Mouse (Mus musculus) hematopoietic stem cell, adult 5-6 weeks (primary cell): Measurements from ENCODE around the gene Akr1b3. TPM values are rescaled to one million over a fixed set of nuclear protein-coding genes. Genes with fewer than 3 reads are reported as not detected.
A peak's percentile ranks its signal among the peaks of the same experiment; 100 is the strongest.
"Not testable (repeated sequence)": the region's sequence is repeated elsewhere in the genome, so short reads cannot be mapped to it uniquely, and the experiment has no call there.

Experiments
- ATAC-seq, 2 experiments: fragments of 125-278 bp in 1 of 2; replicated peaks in 1 of 2; 2 replicates each; pipeline ENCODE4 v1.8.0; 2016 to 2017; ENCODE audit warnings: inconsistent platforms in 2 of 2, mild to moderate bottlenecking in 2 of 2, moderate number of reproducible peaks in 2 of 2, low read depth in 1 of 2, moderate TSS enrichment in 1 of 2; ENCODE audit not compliant: low FRiP score in 2 of 2, poor library complexity in 2 of 2, severe bottlenecking in 2 of 2, insufficient read depth in 1 of 2, low TSS enrichment in 1 of 2
- total RNA-seq: library from RNA; stranded (forward); fragments of 172-1452, 232-1000 nt; gene quantifications from 2 replicates; pipeline ENCODE4 v1.2.3, GENCODE M21; 2017

Gene Akr1b3
- 101 and 135 TPM in 2 replicates for total RNA-seq

DNA sequence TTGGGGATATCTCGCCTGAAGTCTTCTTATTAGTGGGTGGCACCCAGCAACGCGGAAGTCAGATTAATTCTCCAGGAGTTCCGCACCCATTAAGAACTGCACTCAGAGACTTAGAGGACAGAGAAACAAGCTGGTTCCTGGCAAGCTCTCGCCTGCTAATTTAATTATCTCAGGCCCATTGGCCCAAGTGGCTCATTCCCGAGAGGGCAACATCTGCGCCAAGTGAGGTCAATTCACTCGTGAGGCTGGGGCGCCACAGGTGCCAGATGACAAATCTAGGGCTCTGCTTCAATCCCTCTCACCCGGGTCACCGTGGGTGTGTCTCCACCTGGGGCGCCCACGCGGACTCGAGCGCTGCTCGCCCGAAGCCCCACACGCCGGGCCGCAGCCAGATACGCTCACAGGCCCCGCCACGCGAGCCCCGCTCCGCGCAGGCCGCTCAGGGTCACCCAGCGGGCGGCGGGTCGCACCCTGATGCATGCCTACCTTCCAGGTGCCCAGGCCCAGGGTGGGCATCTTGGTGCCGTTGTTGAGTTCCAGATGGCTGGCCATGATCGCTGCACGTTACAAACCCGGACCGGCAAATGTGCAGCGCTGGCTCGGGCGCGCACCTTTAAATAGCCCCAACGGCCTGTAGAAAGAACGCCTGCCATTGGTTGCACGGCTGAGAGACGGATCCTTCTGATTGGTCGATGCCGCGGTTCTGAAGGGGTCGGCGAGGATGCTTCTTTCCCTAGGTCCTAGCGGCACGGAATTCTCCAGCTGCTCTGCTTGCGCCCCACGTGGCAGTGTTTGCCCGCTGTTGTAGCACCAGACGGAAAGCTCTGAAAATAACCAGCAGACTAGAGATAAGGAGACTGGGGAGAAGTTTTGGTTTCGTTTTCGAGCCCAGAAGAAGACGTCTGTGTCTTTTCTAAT lies at the start of gene Akr1b3:
Gene Akr1b3 (minus strand): TSS at position 625 of the 918 bp plus-strand sequence.
- peak; percentile 99 to 100 for ATAC-seq

DNA sequence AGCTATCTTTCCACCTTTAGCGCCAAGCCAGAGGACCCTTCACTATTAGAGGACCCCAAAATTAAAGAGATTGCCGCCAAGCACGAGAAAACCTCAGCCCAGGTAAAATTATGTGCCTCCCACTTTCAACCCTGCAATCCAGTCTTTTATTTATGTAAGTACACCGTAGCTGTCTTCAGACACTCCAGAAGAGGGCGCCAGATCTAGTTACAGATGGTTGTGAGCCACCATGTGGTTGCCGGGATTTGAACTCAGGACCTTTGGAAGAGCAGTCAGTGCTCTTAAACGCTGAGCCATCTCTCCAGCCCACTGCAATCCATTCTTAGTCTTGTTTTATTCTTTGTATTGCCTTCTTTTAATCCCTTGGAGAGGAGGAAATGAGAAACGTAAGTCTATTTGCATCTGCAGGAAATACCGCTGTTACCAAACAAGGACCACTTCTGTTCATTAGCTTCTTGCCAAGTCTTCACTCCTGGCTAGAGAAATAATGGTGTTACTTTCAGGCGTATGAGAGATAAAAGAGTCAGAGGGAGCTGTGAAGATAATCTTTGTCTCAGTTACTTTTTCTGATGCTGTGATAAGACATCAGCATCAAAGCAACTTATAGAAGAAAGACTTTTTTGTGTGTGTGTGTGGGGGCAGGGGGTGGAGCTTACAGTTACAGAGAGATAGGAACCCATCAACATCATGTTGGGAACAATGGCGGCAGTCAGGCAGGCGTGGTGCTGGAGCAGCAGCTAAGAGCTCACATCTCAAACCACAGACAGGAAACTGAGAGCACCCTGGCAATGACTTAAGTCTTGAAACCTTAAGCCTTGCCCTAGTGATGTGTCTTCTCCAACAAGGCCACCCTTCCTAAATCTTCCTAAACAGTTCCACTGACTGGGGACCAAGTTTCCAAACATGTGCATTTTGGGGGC lies 47.2 kb upstream of the Akr1b3 start:
- no peak for ATAC-seq

DNA sequence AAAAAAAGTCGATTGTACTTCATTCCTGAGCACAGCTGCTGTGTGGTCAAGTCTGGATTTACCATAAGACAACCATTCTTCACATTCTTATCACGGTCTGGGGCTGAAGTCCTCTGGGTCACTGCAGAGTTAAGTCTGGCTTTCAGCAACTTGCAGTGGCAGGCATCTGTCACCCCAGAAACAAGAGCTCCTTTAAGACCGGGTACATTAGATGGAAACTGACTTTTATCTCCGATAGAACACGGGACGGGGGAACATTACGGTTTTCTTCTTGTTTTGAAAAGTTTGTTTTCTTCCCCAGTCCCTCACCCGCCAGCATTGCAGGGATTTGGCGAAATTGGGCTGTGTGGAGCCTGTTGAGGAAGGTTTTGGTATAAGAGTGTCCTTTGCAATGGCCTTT lies 38.6 kb upstream of the Akr1b3 start:
- no peak for ATAC-seq

DNA sequence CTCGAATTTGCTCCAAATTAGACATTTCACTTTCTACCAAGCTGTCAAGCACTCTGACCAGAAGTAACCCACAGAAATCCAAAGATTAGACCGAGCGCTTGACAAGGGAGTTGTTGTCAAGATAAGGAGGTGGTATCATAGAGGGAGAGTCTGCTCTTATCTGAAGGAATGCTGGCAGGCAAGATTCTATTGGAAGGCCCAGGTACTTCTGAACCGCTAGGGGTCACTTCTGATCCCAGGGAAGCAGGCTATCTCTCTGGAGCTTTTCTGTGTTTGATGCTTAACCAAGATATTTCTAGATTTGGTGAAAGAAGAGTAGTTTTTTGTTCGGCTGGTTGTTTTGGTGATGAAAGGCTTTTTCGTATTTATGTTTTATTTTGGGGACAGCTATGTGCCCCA lies 38.1 kb upstream of the Akr1b3 start:
- no peak for ATAC-seq

DNA sequence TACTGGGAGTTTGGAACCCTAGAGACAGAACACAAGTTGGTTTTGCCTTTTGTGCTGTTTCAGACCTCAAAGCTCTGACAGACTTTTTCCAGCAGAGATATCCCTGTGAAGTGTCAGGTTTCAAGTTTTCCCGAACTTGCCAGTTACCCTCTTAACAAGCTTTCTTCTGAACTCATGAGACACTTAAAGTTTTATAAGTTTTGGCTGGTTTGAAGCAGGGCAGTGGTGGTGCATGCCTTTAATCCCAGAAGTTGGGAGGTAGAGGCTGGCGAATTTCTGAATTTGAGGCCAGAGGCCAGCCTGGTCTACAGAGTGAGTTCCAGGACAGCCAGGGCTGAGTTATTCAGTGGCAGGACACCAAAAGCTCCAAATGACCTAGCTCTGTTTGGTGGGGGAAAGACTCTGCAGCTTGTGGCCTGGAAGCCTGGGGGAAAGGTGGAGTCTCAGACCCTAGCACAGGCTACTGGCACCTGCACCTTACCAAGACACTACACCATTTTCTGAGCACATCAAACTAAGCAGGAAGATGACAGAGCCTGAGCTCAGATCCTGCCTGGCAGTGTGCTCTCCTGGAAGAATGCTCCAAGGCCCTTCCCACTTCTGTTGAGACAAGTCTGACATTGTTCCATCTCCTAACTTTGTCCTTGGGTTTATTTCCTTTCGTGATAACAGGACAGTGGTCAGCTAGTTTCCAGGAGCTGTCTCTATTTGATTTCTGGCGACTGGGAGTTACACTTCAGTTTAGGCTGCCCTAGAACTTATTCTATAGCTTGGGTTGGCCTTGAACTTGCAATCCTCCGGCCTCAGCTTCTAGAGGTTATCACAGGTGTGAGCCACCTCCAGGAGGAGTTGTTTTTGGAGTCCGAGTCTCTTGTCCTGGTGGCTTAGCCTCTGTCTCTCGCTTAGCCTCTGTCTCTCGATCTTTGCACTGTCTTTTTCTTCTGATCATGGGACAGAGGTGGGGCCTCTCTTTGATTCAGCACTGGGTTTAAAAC lies 37.4 kb upstream of the Akr1b3 start:
- ATAC-seq, result no peak

DNA sequence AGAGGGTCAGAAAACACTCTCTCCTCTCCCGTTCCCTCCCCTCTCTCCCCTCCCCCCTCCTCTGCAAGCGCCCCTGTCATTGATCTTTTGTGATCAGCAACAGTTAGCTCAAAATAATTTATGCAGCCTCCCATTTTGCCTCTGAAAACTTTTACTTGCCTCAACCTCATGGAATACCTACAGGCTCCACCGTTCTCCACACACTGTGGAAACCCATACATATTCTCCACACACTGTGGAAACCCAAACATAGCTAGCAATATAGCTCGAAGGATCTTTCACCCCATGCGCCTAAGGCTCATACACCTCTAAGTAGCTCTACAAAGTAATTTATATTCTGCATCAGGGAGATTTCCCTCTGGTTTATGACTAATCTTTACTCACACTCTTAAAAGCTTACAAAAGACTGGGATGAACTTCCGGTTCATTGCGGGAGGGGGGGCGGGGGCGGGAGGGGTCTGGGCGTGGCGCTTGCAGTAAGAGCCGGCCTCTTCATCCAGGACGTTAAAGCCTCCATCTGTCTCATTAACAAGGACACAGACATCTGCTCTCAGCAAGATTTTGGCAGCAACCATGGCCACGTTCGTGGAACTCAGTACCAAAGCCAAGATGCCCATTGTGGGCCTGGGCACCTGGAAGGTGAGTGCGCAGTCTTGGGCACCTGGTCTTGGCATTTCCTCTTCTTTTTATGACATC lies 36.5 kb upstream of the Akr1b3 start, which contains the start of gene Akr1b8:
Gene Akr1b8 (plus strand): TSS at position 462 of the 696 bp plus-strand sequence.
- no peak for ATAC-seq

DNA sequence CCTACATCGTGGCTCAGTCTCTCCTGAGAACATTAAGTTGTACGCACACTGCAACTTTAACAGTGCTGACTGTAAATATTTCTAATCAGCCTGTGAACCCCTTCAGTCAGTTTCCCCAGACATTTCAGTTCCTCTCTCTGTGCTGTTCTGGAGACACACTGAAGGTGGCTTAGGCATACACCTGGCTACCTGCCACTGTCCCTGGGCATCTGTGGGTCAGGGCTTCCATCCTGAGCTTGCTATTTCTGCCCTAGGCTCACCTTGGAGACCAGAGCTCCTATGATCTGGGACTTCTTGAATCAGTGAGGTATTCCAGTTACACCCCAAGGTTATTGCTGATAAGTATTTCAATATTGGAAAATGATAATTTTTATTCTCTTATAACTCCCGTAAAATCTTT lies 35.1 kb upstream of the Akr1b3 start:
- ATAC-seq, result no peak

DNA sequence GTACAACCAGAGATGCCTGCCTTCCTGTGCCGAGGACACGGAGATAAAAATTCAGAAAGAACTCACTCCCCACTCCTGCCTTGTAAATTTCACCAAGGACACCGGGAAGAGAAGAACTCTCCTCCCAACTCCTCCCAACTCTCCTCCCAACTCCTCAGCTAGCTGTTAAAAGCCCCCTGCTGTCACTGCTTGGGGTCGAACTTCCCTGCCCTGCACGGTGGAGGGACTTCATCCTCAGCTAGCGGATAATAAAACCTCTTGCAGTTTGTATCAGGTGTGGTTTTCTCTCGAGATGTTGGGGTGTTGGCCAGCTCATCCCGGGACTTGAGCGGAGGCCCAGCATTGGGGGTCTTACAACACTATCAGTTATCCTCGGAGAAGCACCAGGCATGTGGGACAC lies 34.2 kb upstream of the Akr1b3 start:
- not testable (repeated sequence) for ATAC-seq

DNA sequence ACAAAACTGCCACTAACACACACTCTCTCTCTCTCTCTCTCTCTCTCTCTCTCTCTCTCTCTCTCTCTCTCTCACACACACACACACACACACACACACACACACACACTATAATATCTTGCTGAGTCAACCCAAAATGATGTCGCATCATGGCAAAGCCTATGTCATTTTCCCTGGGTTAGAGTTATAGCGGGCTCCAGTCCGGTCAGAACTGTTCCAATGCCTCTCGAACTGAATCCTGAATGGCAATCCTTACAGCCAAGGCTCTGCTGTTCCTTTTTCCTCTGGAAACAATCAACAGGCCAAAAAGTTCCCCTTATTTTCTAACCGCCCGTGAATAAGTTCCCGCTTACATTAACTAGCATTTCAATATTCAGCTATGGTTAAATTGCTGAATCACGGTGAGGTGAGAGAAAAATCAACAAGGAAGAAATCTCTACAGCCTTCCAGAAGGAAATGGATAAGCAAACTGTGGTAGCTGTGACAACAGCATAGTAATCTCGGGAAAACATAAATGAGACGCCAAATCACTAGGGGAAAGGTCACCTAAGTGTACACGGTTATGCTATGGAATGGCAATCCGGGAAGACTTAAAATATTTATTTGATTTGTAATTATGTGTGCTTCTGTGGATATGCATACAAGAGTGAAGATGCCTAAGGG lies 32.9 kb upstream of the Akr1b3 start:
- no peak for ATAC-seq

DNA sequence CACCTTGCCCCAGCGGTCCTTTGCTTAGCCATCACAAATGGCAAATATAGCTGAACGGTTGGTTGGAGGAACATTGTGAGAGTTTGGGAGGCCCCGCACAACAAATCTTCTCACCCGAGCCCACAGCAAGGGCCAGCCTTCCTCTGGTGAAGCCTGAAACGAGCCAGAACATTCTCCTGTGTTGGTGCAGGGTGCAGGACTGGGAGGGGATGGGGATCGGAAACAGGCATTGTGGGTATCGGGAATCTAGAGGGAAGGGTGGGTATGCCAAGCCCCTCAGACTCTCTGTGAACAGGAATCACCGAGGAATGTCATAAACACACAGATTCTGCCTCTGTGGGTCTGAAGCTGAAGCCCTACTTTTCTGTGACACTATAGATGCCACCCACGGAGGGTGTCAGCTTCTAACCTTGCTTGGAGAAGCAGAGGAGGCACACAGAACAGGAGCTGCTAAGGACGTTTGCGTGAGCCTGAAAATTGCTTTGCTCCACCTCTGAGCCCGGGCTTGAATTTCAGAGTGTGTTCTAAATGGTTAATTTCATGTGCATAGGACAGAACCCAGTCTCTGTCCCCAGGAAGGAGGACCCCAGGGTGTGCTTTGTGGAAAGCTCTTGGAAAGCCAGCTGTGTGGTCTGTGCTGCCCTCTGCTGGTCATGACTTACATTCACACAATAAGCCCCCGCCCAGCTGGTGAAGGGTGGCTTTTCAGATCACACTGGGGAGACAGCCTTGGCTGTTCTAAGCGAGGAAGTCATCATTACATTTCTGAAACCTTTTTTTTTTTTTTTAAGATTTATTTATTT lies 29.0 kb upstream of the Akr1b3 start:
- peak; percentile 74 to 92 for ATAC-seq

DNA sequence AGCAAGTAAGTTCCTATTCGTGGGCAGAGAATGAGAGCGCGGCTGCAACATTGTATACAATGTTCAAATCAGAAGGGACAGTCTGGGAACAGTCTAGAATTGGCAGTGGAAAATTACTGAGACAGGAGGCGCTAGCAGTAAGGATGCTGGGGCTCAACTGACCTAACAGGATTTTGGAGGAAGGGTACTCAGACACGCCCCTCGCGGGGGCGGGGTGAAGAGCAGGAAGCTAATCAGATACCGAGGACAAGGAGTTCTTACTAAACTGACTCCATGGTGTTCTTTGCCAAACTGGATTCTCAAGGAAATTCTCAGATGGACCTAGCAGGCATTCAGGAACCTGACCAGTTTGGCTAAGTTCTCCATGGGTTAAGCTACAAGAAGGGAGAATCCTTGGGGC lies 27.7 kb upstream of the Akr1b3 start:
- no peak for ATAC-seq

DNA sequence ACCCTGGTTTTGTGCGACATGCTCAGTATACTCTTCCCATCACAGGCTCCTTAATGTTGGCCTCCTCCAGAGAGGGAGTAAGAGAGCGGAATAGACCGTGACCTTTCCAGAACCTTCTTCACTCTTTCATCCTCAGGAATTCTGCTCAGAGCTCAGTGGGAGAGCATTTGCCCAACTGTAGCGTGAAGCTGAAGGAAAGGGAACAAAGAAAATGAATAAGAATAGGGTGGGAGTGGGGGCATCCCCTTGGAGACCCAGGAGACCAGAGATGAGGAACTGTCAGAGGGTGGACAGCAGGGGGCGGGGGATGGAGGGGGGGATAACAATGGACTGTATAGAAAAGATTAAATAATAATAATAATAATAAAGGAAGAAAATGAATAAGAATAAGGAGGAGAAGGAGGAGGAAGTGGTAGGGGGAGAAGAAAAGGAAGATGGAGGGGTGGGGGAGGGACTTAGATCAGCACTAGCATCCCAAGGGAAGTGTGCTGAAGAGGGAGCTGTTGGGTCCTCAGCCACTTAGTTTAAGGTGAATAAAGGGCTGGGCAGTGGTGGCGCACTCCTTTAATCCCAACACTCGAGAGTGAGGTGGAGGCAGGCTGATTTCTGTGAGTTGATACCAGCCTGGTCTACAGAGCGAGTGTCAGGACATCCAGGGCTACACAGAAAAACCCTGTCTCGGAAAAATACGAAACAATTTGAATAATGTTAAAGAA lies 27.0 kb upstream of the Akr1b3 start:
- no peak for ATAC-seq

DNA sequence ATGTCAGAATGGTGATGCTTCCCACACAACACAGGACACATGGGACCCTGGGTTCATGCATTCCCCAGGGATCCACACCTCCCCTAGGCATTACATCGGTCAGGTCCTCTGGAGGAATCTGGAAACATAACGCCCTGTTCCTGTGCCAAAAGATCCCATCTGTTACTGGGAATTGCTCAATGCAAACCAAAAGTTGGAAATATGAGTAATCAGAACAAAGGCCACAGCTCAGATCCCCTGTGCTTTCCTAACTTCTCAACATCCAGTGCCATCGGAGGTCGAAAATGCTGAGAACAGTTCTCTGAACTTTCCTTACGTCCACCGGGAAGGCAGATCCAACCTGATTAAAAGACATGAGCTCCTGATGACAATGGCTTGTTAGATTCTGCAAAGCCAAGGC lies 26.1 kb upstream of the Akr1b3 start:
- ATAC-seq, result no peak

DNA sequence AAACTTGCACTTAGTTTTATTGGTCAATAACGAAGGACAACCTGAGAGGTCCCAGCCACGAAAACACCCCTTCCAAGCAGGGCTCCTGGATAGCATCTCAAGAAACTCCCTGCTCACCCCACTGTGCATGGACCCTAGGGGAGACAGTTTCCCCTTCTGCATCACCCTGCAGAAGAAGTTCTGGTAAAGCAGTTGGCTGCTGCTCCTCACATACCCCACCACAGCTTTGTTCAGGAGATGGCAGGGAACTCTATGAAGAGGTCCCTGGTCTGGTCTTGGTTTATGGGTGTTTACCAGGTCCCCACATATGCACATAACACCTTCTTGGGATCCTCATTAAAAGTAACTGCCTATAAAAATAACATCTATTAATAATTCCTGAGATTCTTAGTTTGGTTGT lies 25.2 kb upstream of the Akr1b3 start:
- ATAC-seq, result no peak

DNA sequence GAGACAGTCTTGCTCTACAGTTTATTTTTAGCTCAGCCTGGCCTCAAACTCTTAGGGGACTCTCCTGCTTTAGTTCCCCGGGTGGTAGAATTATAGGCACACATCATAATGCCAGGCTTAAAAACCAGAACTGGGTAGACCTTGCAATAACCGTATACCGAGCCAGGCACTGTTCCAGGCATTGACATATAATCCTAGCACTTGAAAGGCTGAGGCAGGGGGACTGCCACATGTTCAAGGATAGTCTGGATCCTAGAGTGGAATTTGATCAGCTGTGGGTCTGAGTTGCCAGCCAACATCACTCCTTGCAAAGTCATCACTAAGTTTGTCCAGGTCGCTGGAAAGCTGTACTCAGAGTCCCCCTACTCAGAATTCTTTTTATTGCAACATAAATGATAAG lies 24.7 kb upstream of the Akr1b3 start:
- no peak for ATAC-seq
